Mouse (Mus musculus) erythroblast, embryonic 14.5 days (primary cell): ENCODE data around the gene Plekho1.

Source experiments
- GATA1 ChIP-seq: IDR thresholded peaks from 2 replicates; pipeline ENCODE4 v1.6.1; 2012; ENCODE audit warnings: low read length, inconsistent platforms, mixed read lengths
- TAL1 ChIP-seq: IDR thresholded peaks from 3 replicates; pipeline ENCODE4 v1.6.1; 2012; ENCODE audit warnings: low read length, inconsistent platforms, mixed read lengths

DNA sequence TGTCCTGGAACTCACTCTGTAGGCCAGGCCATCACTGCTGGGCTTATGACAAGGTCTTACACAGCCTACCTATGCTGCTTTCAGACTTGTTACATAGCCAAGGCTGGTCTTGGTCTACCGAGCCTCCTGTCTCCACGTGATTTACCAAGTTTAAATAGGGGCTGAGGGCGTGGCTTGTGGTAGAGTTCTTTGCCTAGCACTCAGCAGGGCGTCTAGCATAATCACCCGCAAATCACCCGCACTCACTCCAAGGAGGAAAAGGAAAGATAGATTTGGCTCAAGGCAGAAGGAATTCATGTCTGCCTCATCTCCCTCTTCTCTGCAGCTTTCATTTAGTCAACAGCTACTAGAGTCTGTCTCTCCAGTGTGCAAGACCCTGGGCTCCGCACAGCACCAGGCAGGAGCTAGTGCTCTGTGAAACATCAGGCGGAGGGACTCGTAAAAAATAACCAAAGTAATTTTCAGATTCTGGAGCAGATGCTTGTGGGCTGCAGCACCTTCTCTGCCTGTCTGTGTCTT lies 1.5 kb upstream of the Plekho1 start:
- no peak for TF ChIP-seq GATA1
- TF ChIP-seq TAL1 = no peak
